Mouse (Mus musculus) lung, adult 10 weeks (tissue): ENCODE results near the gene Eaf1. TPM values are rescaled to one million over a fixed set of nuclear protein-coding genes. Genes with fewer than 3 reads are reported as not detected.

ENCODE experiments used
- polyA plus RNA-seq: library from polyadenylated mRNA; stranded (reverse); fragments of 350-450 nt; fragmentation: Illumina TruSeq; extraction: RNeasy Lipid Tissue Mini Kit (QIAGEN cat#74804); gene quantifications from one replicate; pipeline ENCODE4 v1.2.3, GENCODE M21; 2014; ENCODE audit warnings: low read depth, low replicate concordance; ENCODE audit not compliant: insufficient read depth

Eaf1 gene
- 13.1 TPM for polyA plus RNA-seq

DNA sequence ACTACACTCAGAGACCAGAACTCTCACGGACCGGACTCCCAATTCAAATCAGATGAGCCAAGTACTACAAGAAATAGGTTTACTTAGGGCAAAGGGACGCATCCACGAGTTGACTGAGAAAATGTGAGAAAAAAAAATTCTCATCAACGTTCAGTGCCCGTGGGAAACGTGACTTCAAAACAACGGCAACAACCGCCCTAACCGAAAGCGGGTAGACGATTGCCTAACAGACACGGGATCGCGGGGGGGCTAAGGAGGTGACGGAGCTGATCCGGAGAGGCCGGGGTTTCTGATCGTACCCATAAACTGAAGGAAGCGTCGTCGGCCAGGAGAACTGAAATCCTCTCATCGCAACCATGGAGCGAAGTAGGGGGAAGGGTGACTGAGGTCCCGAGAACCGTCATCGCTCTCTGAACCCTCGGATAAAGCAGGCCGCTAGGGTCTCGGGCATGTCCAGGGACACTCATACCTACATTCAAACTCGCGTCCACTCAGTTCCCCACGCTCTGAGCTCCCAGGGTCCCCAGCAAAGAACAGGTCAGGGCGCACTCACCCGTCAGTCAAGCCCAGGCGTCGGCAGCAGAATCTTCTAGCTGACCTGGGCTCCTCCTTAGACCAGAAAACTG, at the start of gene Eaf1:
Eaf1 (plus strand) TSS at position 51 of the 626 bp plus-strand sequence.

DNA sequence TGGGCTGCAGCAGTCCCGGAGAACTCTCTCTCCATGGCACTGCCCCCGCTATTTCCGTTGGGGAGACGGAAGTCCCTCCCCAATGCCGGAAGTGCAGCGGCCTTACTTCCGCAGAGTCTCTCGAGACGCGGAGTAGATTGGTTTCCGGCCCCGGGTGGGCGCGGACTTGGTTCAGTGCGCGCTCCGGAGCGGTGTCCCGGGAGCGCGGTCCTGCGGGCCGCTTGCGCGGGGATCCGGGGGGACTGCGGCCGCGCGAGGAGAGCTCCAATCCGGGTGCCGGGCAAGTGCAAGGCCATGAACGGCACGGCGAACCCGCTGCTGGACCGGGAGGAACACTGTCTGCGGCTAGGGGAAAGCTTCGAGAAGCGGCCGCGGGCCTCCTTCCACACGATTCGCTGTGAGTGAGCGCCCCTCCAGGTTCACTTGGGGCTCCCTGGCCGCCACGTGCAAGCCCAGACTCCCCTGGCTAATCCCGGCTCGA, 816 bp downstream of the Eaf1 start, which contains the start of gene Mettl6:
Mettl6 (minus strand) TSS at position 66 of the 481 bp plus-strand sequence.

Other genes starting within 250 kb of the Eaf1 start
- 5.0 TPM for gene Phf7, start 243.1 kb upstream of the Eaf1 start, polyA plus RNA-seq
- 25.0 TPM for gene Bap1, start 242.9 kb upstream of the Eaf1 start, polyA plus RNA-seq
- gene Dnah1, start 170.5 kb upstream of the Eaf1 start, polyA plus RNA-seq, result 0.99 TPM
- gene Capn7, start 157.8 kb upstream of the Eaf1 start, polyA plus RNA-seq, result 14.6 TPM
- gene Sh3bp5, start 58.3 kb upstream of the Eaf1 start, polyA plus RNA-seq, result 43.7 TPM
- 17.1 TPM for gene Mettl6, start 641 bp downstream of the Eaf1 start, polyA plus RNA-seq
- 13.2 TPM for gene Colq, start 96.9 kb downstream of the Eaf1 start, polyA plus RNA-seq
- not detected for gene Gm49387, start 146.5 kb downstream of the Eaf1 start, polyA plus RNA-seq
- 16.1 TPM for gene Btd, start 146.6 kb downstream of the Eaf1 start, polyA plus RNA-seq
- gene Hacl1, start 146.9 kb downstream of the Eaf1 start, polyA plus RNA-seq, result 9.9 TPM